Mouse (Mus musculus): ENCODE data around the gene Wdr25. TPM values are rescaled to one million over a fixed set of nuclear protein-coding genes. Genes with fewer than 3 reads are reported as not detected.

Gene Wdr25
- polyA plus RNA-seq, 1 experiment from 2014 or later: 5.3 TPM

- no peaks in the 10 kb centered on the region for H3K36me3 ChIP-seq (ENCODE audit: control insufficient read depth, insufficient read depth, low read length)
- H3K27me3 ChIP-seq (replicated peaks; ENCODE audit: control insufficient read depth, insufficient read depth, low read length): no peaks in the 10 kb centered on the region
- H3K9me3 ChIP-seq (ENCODE audit: control insufficient read depth, low read length): no peaks in the 10 kb centered on the region
- WGBS: 85% methylated on average over 10 of the region's 10 CpGs
- H3K27ac ChIP-seq (ENCODE audit: low read depth, low read length): no peak overlapping the region
- H3K4me3 ChIP-seq (ENCODE audit: low read depth, low read length): no peak overlapping the region
- no peak overlapping the region for H3K4me2 ChIP-seq
- ATAC-seq (replicated peaks; ENCODE audit: low FRiP score): no peak
- no peak for DNase-seq (ENCODE audit: low spot score)
- no peak overlapping the region for H3K9ac ChIP-seq (ENCODE audit: low read depth, low read length)
- H3K4me1 ChIP-seq (replicated peaks; ENCODE audit: control insufficient read depth, insufficient read depth, low read length): no peaks in the 10 kb centered on the region
Measured at GRCm38 (mm10) chr12:109022181-109022691, 128.8 kb downstream of the Wdr25 start.

- WGBS: 79% methylated on average over 5 of the region's 5 CpGs
Measured at GRCm38 (mm10) chr12:109022966-109023365, 129.5 kb downstream of the Wdr25 start.

GRCm38 (mm10) chr12:109023780-109024179 lies 130.3 kb downstream of the Wdr25 start:
- Histone ChIP-seq H3K4me2 (no peak overlapping the region), H3K36me3 (ENCODE audit: control insufficient read depth, insufficient read depth, low read length) (no peaks in the 10 kb centered on the region), H3K9me3 (ENCODE audit: control insufficient read depth, low read length) (no peaks in the 10 kb centered on the region), H3K4me3 (ENCODE audit: low read depth, low read length) (no peak overlapping the region), H3K4me1 (replicated peaks; ENCODE audit: control insufficient read depth, insufficient read depth, low read length) (no peaks in the 10 kb centered on the region), H3K27ac (ENCODE audit: low read depth, low read length) (no peak overlapping the region), H3K27me3 (replicated peaks; ENCODE audit: control insufficient read depth, insufficient read depth, low read length) (no peaks in the 10 kb centered on the region), H3K9ac (ENCODE audit: low read depth, low read length) (no peak overlapping the region)
- no peak for ATAC-seq (replicated peaks; ENCODE audit: low FRiP score)
- DNase-seq (ENCODE audit: low spot score): no peak
- WGBS: 60% methylated on average over 9 of the region's 9 CpGs

More at GRCm38 (mm10) chr12:109022966-109023365, 129.5 kb downstream of the Wdr25 start:
- Histone ChIP-seq H3K27me3 (replicated peaks; ENCODE audit: control insufficient read depth, insufficient read depth, low read length) (no peaks in the 10 kb centered on the region), H3K36me3 (ENCODE audit: control insufficient read depth, insufficient read depth, low read length) (no peaks in the 10 kb centered on the region), H3K4me3 (ENCODE audit: low read depth, low read length) (no peak overlapping the region), H3K9me3 (ENCODE audit: control insufficient read depth, low read length) (no peaks in the 10 kb centered on the region), H3K4me2 (no peak overlapping the region), H3K4me1 (replicated peaks; ENCODE audit: control insufficient read depth, insufficient read depth, low read length) (no peaks in the 10 kb centered on the region), H3K27ac (ENCODE audit: low read depth, low read length) (no peak overlapping the region), H3K9ac (ENCODE audit: low read depth, low read length) (no peak overlapping the region)
- ATAC-seq (replicated peaks; ENCODE audit: low FRiP score): no peak
- DNase-seq (ENCODE audit: low spot score): no peak

GRCm38 (mm10) chr12:109037026-109037425 lies 143.6 kb downstream of the Wdr25 start:
- H3K4me3 ChIP-seq (ENCODE audit: low read depth, low read length): no peak overlapping the region
- H3K27me3 ChIP-seq (replicated peaks; ENCODE audit: control insufficient read depth, insufficient read depth, low read length): peaks cover 29% of the 10 kb centered on the region
- DNase-seq (ENCODE audit: low spot score): no peak
- H3K9ac ChIP-seq (ENCODE audit: low read depth, low read length): no peak overlapping the region
- H3K9me3 ChIP-seq (ENCODE audit: control insufficient read depth, low read length): no peaks in the 10 kb centered on the region
- H3K27ac ChIP-seq (ENCODE audit: low read depth, low read length): no peak overlapping the region
- no peak for ATAC-seq (replicated peaks; ENCODE audit: low FRiP score)
- H3K4me1 ChIP-seq (replicated peaks; ENCODE audit: control insufficient read depth, insufficient read depth, low read length): no peaks in the 10 kb centered on the region
- no peaks in the 10 kb centered on the region for H3K36me3 ChIP-seq (ENCODE audit: control insufficient read depth, insufficient read depth, low read length)
- H3K4me2 ChIP-seq: no peak overlapping the region
- 81% methylated on average over 2 of the region's 2 CpGs for WGBS

- ATAC-seq (replicated peaks; ENCODE audit: low FRiP score): no peak
- H3K9me3 ChIP-seq (ENCODE audit: control insufficient read depth, low read length): no peaks in the 10 kb centered on the region
- H3K4me3 ChIP-seq (ENCODE audit: low read depth, low read length): no peak overlapping the region
- peaks cover 23% of the 10 kb centered on the region for H3K27me3 ChIP-seq (replicated peaks; ENCODE audit: control insufficient read depth, insufficient read depth, low read length)
- WGBS: 57% methylated on average over 14 of the region's 14 CpGs
- no peak for DNase-seq (ENCODE audit: low spot score)
- H3K36me3 ChIP-seq (ENCODE audit: control insufficient read depth, insufficient read depth, low read length): no peaks in the 10 kb centered on the region
- H3K9ac ChIP-seq (ENCODE audit: low read depth, low read length): no peak overlapping the region
- H3K4me2 ChIP-seq: no peak overlapping the region
- H3K27ac ChIP-seq (ENCODE audit: low read depth, low read length): no peak overlapping the region
- no peaks in the 10 kb centered on the region for H3K4me1 ChIP-seq (replicated peaks; ENCODE audit: control insufficient read depth, insufficient read depth, low read length)
Measured at GRCm38 (mm10) chr12:109038179-109038819, 144.9 kb downstream of the Wdr25 start.

GRCm38 (mm10) chr12:109039311-109039710 lies 145.9 kb downstream of the Wdr25 start:
- Histone ChIP-seq H3K9me3 (ENCODE audit: control insufficient read depth, low read length) (no peaks in the 10 kb centered on the region), H3K4me1 (replicated peaks; ENCODE audit: control insufficient read depth, insufficient read depth, low read length) (no peaks in the 10 kb centered on the region), H3K4me2 (no peak overlapping the region), H3K4me3 (ENCODE audit: low read depth, low read length) (no peak overlapping the region), H3K27me3 (replicated peaks; ENCODE audit: control insufficient read depth, insufficient read depth, low read length) (peaks cover 17% of the 10 kb centered on the region), H3K9ac (ENCODE audit: low read depth, low read length) (no peak overlapping the region), H3K27ac (ENCODE audit: low read depth, low read length) (no peak overlapping the region), H3K36me3 (ENCODE audit: control insufficient read depth, insufficient read depth, low read length) (no peaks in the 10 kb centered on the region)
- ATAC-seq (replicated peaks; ENCODE audit: low FRiP score) (no peak), DNase-seq (ENCODE audit: low spot score) (no peak)
- 84% methylated on average over 7 of the region's 7 CpGs for WGBS

- Histone ChIP-seq H3K9ac (ENCODE audit: low read depth, low read length) (no peak overlapping the region), H3K4me1 (replicated peaks; ENCODE audit: control insufficient read depth, insufficient read depth, low read length) (no peaks in the 10 kb centered on the region), H3K9me3 (ENCODE audit: control insufficient read depth, low read length) (no peaks in the 10 kb centered on the region), H3K27me3 (replicated peaks; ENCODE audit: control insufficient read depth, insufficient read depth, low read length) (peaks cover 18% of the 10 kb centered on the region; the same call in 1 of the 2 replicates), H3K4me3 (ENCODE audit: low read depth, low read length) (no peak overlapping the region), H3K27ac (ENCODE audit: low read depth, low read length) (no peak overlapping the region), H3K4me2 (no peak overlapping the region), H3K36me3 (ENCODE audit: control insufficient read depth, insufficient read depth, low read length) (no peaks in the 10 kb centered on the region)
- DNase-seq (ENCODE audit: low spot score): no peak
- no peak for ATAC-seq (replicated peaks; ENCODE audit: low FRiP score)
- 18% methylated on average over 5 of the region's 5 CpGs for WGBS
Measured at GRCm38 (mm10) chr12:109044497-109044896, 151.1 kb downstream of the Wdr25 start.

GRCm38 (mm10) chr12:109045581-109045980 lies 152.2 kb downstream of the Wdr25 start:
- Histone ChIP-seq H3K27ac (ENCODE audit: low read depth, low read length) (no peak overlapping the region), H3K9ac (ENCODE audit: low read depth, low read length) (no peak overlapping the region), H3K4me1 (replicated peaks; ENCODE audit: control insufficient read depth, insufficient read depth, low read length) (no peaks in the 10 kb centered on the region), H3K4me2 (no peak overlapping the region), H3K36me3 (ENCODE audit: control insufficient read depth, insufficient read depth, low read length) (no peaks in the 10 kb centered on the region), H3K9me3 (ENCODE audit: control insufficient read depth, low read length) (no peaks in the 10 kb centered on the region), H3K27me3 (replicated peaks; ENCODE audit: control insufficient read depth, insufficient read depth, low read length) (peaks cover 29% of the 10 kb centered on the region; the same call in 1 of the 2 replicates), H3K4me3 (ENCODE audit: low read depth, low read length) (no peak overlapping the region)
- no peak for DNase-seq (ENCODE audit: low spot score)
- ATAC-seq (replicated peaks; ENCODE audit: low FRiP score): no peak
- 77% methylated on average over 7 of the region's 7 CpGs for WGBS

GRCm38 (mm10) chr12:109049949-109050348 lies 156.5 kb downstream of the Wdr25 start:
- no peak overlapping the region for H3K9ac ChIP-seq (ENCODE audit: low read depth, low read length)
- H3K4me3 ChIP-seq (ENCODE audit: low read depth, low read length): no peak overlapping the region
- no peaks in the 10 kb centered on the region for H3K4me1 ChIP-seq (replicated peaks; ENCODE audit: control insufficient read depth, insufficient read depth, low read length)
- no peak overlapping the region for H3K27ac ChIP-seq (ENCODE audit: low read depth, low read length)
- H3K36me3 ChIP-seq (ENCODE audit: control insufficient read depth, insufficient read depth, low read length): no peaks in the 10 kb centered on the region
- H3K4me2 ChIP-seq: no peak overlapping the region
- H3K27me3 ChIP-seq (replicated peaks; ENCODE audit: control insufficient read depth, insufficient read depth, low read length): peaks cover 62% of the 10 kb centered on the region
- ATAC-seq (replicated peaks; ENCODE audit: low FRiP score): no peak
- 77% methylated on average over 4 of the region's 4 CpGs for WGBS
- DNase-seq (ENCODE audit: low spot score): no peak
- H3K9me3 ChIP-seq (ENCODE audit: control insufficient read depth, low read length): no peaks in the 10 kb centered on the region
